Mouse (Mus musculus) heart, postnatal 0 days (tissue): ENCODE results near the gene Flot1. TPM values are rescaled to one million over a fixed set of nuclear protein-coding genes. Genes with fewer than 3 reads are reported as not detected.

Experiments used
- ATAC-seq: fragments of 200-750 bp; cut with Nextera tagmentation; 2 replicates; pipeline ENCODE4 v1.8.0; 2017; ENCODE audit warnings: low read depth, moderate number of reproducible peaks, moderate library complexity; ENCODE audit not compliant: insufficient read depth
- DNase-seq: peaks from one replicate; pipeline ENCODE4 v3.0.0-alpha.2; 2016; ENCODE audit warnings: low spot score
- H3K27ac ChIP-seq: fragments of 300-500 bp; sonication (generic); 2 replicates; pipeline ENCODE4 v1.5.1; 2014; ENCODE audit warnings: low read depth, mild to moderate bottlenecking
- H3K27me3 ChIP-seq: fragments of 300-500 bp; sonication (generic); 2 replicates; pipeline ENCODE4 v1.6.1; 2014; ENCODE audit warnings: low read length, mixed read lengths; ENCODE audit not compliant: control insufficient read depth, insufficient read depth
- H3K36me3 ChIP-seq: fragments of 300-500 bp; sonication (generic); replicated peaks from 2 replicates; pipeline ENCODE4 v1.6.1; 2014; ENCODE audit warnings: low read length, mixed read lengths; ENCODE audit not compliant: control insufficient read depth, insufficient read depth
- H3K4me1 ChIP-seq: fragments of 300-500 bp; sonication (generic); 2 replicates; pipeline ENCODE4 v1.6.1; 2014; ENCODE audit warnings: antibody characterized with exemption; ENCODE audit not compliant: control insufficient read depth, insufficient read depth
- H3K4me2 ChIP-seq: fragments of 300-500 bp; sonication (generic); 2 replicates; pipeline ENCODE4 v1.6.1; 2014; ENCODE audit warnings: low read depth, mild to moderate bottlenecking, low read length, moderate library complexity
- H3K4me3 ChIP-seq: fragments of 300-500 bp; sonication (generic); 2 replicates; pipeline ENCODE4 v1.5.1; 2014; ENCODE audit warnings: low read depth, low read length
- H3K9ac ChIP-seq: fragments of 300-500 bp; sonication (generic); replicated peaks from 2 replicates; pipeline ENCODE4 v1.6.1; 2014; ENCODE audit warnings: low read depth, low read length, mixed read lengths
- H3K9me3 ChIP-seq: fragments of 300-500 bp; sonication (generic); replicated peaks from 2 replicates; pipeline ENCODE4 v1.6.1; 2016; ENCODE audit warnings: low read length; ENCODE audit not compliant: control insufficient read depth
- CTCF ChIP-seq: IDR thresholded peaks from 2 replicates; pipeline ENCODE4 v1.5.1; 2016; ENCODE audit warnings: antibody characterized with exemption, control low read depth, low read depth
- EP300 ChIP-seq: IDR thresholded peaks from 2 replicates; pipeline ENCODE4 v1.6.1; 2016; ENCODE audit warnings: antibody characterized with exemption, low read depth
- WGBS: fragments of 180-500 bp; shearing (Covaris S2); extraction: QIAGEN DNeasy Blood & Tissue Kit; methylation state at CpG from one replicate; pipeline ENCODE4 v1.1.7; 2014; 5-methylcytosine and 5-hydroxymethylcytosine counted together
- polyA plus RNA-seq: library from polyadenylated mRNA; unstranded; fragments of >200 nt; fragmentation: Nextera tagmentation; extraction: Ambion mirVana; gene quantifications from 2 replicates; pipeline ENCODE4 v1.2.1, GENCODE M21; 2015
- total RNA-seq: library from RNA; depleted of rRNA; stranded (reverse); fragments of >200 nt; gene quantifications from 2 replicates; pipeline ENCODE4 v1.2.3, GENCODE M21; 2014; ENCODE audit warnings: low replicate concordance

Gene Flot1
- total and polyA plus RNA-seq, 2 experiments from 2014 or later = 132 to 163 TPM

DNA sequence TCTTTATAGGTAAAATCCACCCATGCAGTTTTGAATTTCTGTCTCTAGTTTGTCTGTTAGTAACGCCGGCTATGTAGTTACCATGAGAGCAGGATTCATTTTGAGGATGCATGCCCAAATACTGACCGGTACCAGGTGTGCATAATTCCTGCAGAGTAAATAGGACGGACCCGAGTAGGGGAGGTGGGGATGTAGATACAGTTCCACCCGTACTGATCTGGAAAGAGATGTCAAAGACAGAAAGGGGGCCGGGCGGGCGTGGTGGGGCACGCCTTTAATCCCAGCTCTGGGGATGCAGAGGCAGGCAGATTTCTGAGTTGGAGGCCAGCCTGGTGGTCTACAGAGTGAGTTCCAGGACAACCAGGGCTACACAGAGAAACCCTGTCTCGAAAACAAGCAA lies 19.0 kb downstream of the Flot1 start:
- H3K9me3 ChIP-seq = no peaks in the 10 kb centered on the region
- DNase-seq = no peak
- no peak for ATAC-seq
- peak overlapping the region; percentile 70 for H3K4me3 ChIP-seq
- WGBS = 16% methylated on average over 11 of the region's 11 CpGs
- peaks cover 13% of the 10 kb centered on the region for H3K4me1 ChIP-seq
- H3K27me3 ChIP-seq = no peaks in the 10 kb centered on the region
- H3K36me3 ChIP-seq = peaks cover 19% of the 10 kb centered on the region
- H3K9ac ChIP-seq = peak overlapping the region; percentile 49
- H3K4me2 ChIP-seq = peak overlapping the region; percentile 84
- TF ChIP-seq EP300 (no peak), CTCF (no peak)
- H3K27ac ChIP-seq = peak overlapping the region; percentile 80

DNA sequence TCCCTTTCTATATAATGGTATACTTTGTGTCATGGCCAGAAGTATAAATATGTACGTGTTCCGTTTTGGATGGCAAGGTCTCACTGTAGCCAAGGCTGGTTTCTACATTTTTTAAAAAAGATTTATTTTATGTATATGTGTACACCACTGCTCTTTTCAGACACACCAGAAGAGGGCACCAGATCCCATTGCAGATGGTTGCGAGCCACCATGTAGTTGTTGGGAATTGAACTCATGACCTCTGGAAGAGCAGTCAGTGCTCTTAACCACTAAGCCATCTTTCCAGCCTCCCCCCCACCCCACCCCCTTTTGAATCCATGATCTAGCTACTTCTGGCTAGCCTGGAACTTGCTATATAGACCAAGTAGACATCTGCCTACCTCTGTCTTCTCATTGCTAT lies 20.5 kb downstream of the Flot1 start:
- no peak overlapping the region for H3K27ac ChIP-seq

DNA sequence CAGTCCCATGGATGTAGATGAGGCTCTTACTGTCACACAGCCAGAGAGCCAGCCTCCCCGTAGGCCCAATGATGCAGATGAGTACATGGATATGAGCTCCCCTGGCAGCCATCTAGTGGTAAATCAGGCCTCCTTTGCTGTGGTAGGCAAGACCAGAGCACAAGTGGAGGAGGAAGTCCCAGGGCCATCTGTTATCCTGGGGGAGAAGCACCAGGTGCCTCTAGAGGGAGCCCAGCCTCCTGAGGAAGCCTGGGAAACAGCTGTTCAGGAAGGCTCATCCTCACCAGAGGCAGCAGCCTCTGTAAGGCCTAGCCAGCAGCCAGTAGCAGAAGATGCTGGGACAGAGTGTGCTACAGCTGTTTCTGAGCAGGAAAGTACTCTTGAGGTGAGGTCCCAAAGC lies 25.1 kb downstream of the Flot1 start:
- ATAC-seq = peak; percentile 58; the same call in 1 of the 2 replicates
- Histone ChIP-seq H3K27me3 (no peaks in the 10 kb centered on the region), H3K27ac (no peak overlapping the region), H3K4me2 (no peak overlapping the region), H3K9ac (no peak overlapping the region), H3K36me3 (peaks cover 78% of the 10 kb centered on the region), H3K4me3 (no peak overlapping the region), H3K9me3 (no peaks in the 10 kb centered on the region), H3K4me1 (no peaks in the 10 kb centered on the region)
- peak; percentile 34 for TF ChIP-seq CTCF
- no peak for TF ChIP-seq EP300
- DNase-seq = no peak
- WGBS = 33% methylated on average over 1 of the region's 1 CpGs

More for the DNA sequence above, 20.5 kb downstream of the Flot1 start:
- Histone ChIP-seq H3K9ac (no peak overlapping the region), H3K9me3 (no peaks in the 10 kb centered on the region), H3K4me1 (peaks cover 13% of the 10 kb centered on the region), H3K36me3 (peaks cover 34% of the 10 kb centered on the region), H3K4me2 (no peak overlapping the region), H3K27me3 (no peaks in the 10 kb centered on the region), H3K4me3 (no peak overlapping the region)
- TF ChIP-seq EP300 (no peak), CTCF (peak; percentile 15)
- no peak for DNase-seq
- WGBS = 96% methylated on average over 3 of the region's 3 CpGs
- no peak for ATAC-seq

DNA sequence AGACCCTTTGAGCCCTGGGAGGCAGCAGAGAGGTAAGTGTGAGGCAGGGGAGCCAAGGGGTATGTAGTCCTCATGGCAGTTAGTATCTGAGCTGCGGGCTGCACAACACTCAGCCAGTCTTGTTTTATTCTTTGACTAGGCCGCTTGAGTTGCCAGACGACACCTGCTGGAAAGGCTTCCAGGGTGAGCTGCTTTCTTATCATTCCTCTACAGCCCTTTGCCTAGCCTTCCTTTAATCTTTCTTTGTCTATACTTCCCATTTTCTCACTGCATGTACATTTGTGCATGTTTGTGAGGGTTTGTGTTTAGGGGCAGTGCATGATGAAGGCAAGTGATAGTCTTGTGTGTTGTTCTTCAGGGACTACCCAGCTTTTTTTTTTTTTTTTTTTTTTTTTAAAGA lies 27.9 kb downstream of the Flot1 start:
- H3K4me3 ChIP-seq = no peak overlapping the region
- no peaks in the 10 kb centered on the region for H3K27me3 ChIP-seq
- no peaks in the 10 kb centered on the region for H3K4me1 ChIP-seq
- ATAC-seq = no peak
- no peak overlapping the region for H3K9ac ChIP-seq
- TF ChIP-seq EP300 = no peak
- TF ChIP-seq CTCF = no peak
- H3K9me3 ChIP-seq = no peaks in the 10 kb centered on the region
- no peak overlapping the region for H3K4me2 ChIP-seq
- H3K36me3 ChIP-seq = peaks cover 83% of the 10 kb centered on the region
- 73% methylated on average over 3 of the region's 3 CpGs for WGBS
- DNase-seq = no peak
- no peak overlapping the region for H3K27ac ChIP-seq

DNA sequence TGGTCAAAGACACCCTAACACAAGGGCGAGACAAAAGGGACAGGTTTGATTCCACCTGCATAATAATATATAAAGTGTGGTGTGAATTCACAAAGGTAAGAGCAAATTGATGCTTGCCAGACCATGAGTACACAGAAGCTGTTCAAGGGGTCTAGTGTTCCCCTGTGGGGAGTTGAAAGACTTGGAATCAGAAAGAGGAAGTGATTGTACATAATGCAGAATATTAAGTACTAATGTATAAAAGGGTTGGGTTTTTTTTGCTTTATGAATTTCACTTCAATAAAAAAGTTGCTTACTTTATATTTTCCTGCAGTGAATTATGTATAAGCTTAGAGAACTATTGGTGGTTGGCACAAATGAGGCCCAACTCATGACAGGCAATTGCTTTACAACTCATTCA lies 36.3 kb downstream of the Flot1 start:
- H3K27me3 ChIP-seq = no peaks in the 10 kb centered on the region
- no peak overlapping the region for H3K4me3 ChIP-seq
- H3K27ac ChIP-seq = no peak overlapping the region
- peaks cover 26% of the 10 kb centered on the region for H3K36me3 ChIP-seq
- WGBS = 93% methylated on average over 1 of the region's 1 CpGs
- no peak overlapping the region for H3K4me2 ChIP-seq
- DNase-seq (no peak), ATAC-seq (no peak)
- TF ChIP-seq CTCF = no peak
- no peak for TF ChIP-seq EP300
- H3K4me1 ChIP-seq = peaks cover 10% of the 10 kb centered on the region; the same call in 1 of the 2 replicates
- no peaks in the 10 kb centered on the region for H3K9me3 ChIP-seq
- H3K9ac ChIP-seq = no peak overlapping the region

DNA sequence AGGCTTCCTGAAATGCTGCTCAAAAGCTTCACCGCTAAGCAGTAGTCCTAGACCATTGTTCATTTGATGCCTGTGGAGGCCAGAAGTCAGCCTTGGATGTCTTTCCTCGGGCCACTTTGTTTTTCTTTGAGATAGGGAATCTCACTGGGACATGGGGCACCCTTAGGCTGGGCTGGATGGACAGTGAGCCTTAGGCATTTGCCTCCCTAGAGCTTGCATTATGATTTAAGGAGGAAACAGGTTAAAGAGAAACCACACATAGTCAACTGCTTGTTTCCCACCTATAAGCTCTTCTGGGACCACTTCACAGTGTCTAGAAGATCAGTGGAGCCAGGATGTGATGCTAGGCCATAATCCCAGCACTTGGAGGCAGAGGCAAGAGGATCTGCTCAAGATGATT lies 36.8 kb downstream of the Flot1 start:
- TF ChIP-seq CTCF = no peak
- no peak for TF ChIP-seq EP300
- Histone ChIP-seq H3K27me3 (no peaks in the 10 kb centered on the region), H3K4me3 (no peak overlapping the region), H3K9ac (no peak overlapping the region), H3K9me3 (no peaks in the 10 kb centered on the region), H3K4me2 (no peak overlapping the region), H3K27ac (no peak overlapping the region), H3K4me1 (peaks cover 10% of the 10 kb centered on the region; the same call in 1 of the 2 replicates), H3K36me3 (peaks cover 21% of the 10 kb centered on the region)
- 38% methylated on average over 2 of the region's 2 CpGs for WGBS
- ATAC-seq = no peak
- no peak for DNase-seq
